8 mouse cellular contexts compared by ENCODE assay signal in the genomic region with DNA sequence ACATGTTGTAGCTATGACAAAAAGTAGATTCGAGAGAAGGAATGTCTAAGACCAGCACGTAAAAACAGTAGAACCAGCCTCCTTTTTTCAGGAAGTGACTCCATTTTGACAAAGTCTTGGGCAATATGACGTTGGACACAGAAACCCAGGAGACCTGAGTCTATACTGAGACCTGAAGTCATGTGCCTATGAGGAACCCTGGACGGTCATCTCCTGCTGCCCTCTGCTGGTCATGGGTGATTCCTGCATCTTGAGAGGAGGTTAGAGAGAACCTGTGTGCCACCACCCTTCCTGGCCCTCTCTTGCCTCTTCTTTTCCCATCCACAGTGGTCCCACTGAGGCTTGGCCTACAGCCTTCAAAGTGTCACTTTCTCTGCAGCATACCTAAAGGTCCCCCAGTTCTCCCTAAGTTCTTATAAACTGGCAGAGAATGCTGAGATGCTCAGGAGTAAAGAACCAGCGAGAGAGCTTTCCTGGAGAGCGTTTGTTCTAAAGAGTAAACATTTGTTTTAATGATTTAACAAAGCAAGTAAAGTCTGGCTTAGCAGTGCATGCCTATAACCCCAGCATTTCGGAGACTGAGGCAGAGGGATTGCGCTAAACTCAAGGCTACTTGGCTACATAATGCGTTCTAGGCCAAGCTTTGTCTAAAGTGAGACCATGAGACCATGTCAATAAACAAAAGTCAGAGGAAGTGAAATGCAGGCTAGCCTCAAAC. TPM values are rescaled to one million over a fixed set of nuclear protein-coding genes. Genes with fewer than 3 reads are reported as not detected.
A peak's percentile ranks its signal among the peaks of the same experiment; 100 is the strongest.
DNase-seq lines count a peak whose midpoint lies in the region; ATAC-seq and TF ChIP-seq lines count a peak whose summit lies in the region.

No protein-coding gene starts in this region.

- no peak overlapping the region for H3K9ac ChIP-seq in MEL (ENCODE audit: control insufficient read depth, low read depth, low read length, poor library complexity, severe bottlenecking)
- H3K9ac ChIP-seq in lung, embryonic 16.5 days (ENCODE audit: low read length), result no peak overlapping the region

- peak; percentile 94 to 99 (median 96) for TF ChIP-seq CTCF in MEL (IDR thresholded peaks at IDR 0.05 in 2 of 3, conservative IDR thresholded peaks at IDR 0.05 in 1 of 3; ENCODE audit: control insufficient read depth in 1 of 3, insufficient read depth in 1 of 3, low read depth in 2 of 3, low read length in 3 of 3, poor library complexity in 1 of 3, severe bottlenecking in 1 of 3)
- peak; percentile 79 for TF ChIP-seq CTCF in cerebellum, adult 2 months (IDR thresholded peaks at IDR 0.05; ENCODE audit: borderline replicate concordance, insufficient read depth, low read depth, low read length)
- peak; percentile 65; the same call in 1 of the 2 replicates for TF ChIP-seq CTCF in thymus, adult 2 months (IDR thresholded peaks at IDR 0.05; ENCODE audit: borderline replicate concordance, control insufficient read depth, extremely low read depth, insufficient read depth, low read length, poor library complexity)

- peak; percentile 93 for DNase-seq in MEL (ENCODE audit: low read depth, low spot score)
- peak; percentile 43 to 63 for DNase-seq in cerebellum, adult 2 months
- peak; percentile 81 for DNase-seq in hindbrain, embryonic 10.5 days (ENCODE audit: low spot score)
- peak; percentile 58 to 77 for DNase-seq in layer of hippocampus, adult 8-10 months (ENCODE audit: low spot score in 2 of 2)
- DNase-seq in ovary, postnatal 10 days (ENCODE audit: low spot score), result peak; percentile 65
- DNase-seq in thymus, adult 2 months, result peak; percentile 92

- peak overlapping the region in 1 of 2 experiments; percentile 36; a peak in 2 of 4 replicates for H3K4me3 ChIP-seq in MEL (ENCODE audit: control insufficient read depth in 1 of 2, insufficient read depth in 1 of 2, low read depth in 2 of 2, low read length in 2 of 2)
- no peak overlapping the region for H3K4me3 ChIP-seq in cerebellum, adult 2 months (replicated peaks; ENCODE audit: insufficient read depth, low read depth, low read length)
- H3K4me3 ChIP-seq in hindbrain, embryonic 10.5 days, result no peak overlapping the region
- H3K4me3 ChIP-seq in lung, embryonic 16.5 days (ENCODE audit: low read length), result no peak overlapping the region
- H3K4me3 ChIP-seq in thymus, adult 2 months (ENCODE audit: control insufficient read depth, insufficient read depth, low read length), result no peak overlapping the region

- H3K27ac ChIP-seq in MEL (ENCODE audit: control insufficient read depth, low read depth, low read length), result no peak overlapping the region
- no peak overlapping the region for H3K27ac ChIP-seq in cerebellum, adult 2 months (ENCODE audit: insufficient read depth, low read length)
- H3K27ac ChIP-seq in hindbrain, embryonic 10.5 days, result no peak overlapping the region
- H3K27ac ChIP-seq in lung, embryonic 16.5 days (ENCODE audit: low read length), result no peak overlapping the region
- peak overlapping the region; percentile 52 for H3K27ac ChIP-seq in thymus, adult 2 months (ENCODE audit: control insufficient read depth, insufficient read depth, low read length)

- peak; percentile 97 for ATAC-seq in frontal cortex, adult (ENCODE audit: low TSS enrichment)
- peak; percentile 84 for ATAC-seq in lung, embryonic 16.5 days (ENCODE audit: low read depth)

- no peak for TF ChIP-seq POLR2A in MEL (IDR thresholded peaks at IDR 0.05; ENCODE audit: control insufficient read depth in 1 of 2, insufficient read depth in 1 of 2, low read depth in 1 of 2, low read length in 2 of 2, poor library complexity in 1 of 2)
- no peak for TF ChIP-seq POLR2A in cerebellum, adult 2 months (IDR thresholded peaks at IDR 0.05; ENCODE audit: borderline replicate concordance, insufficient read depth, low read length)
- TF ChIP-seq POLR2A in thymus, adult 2 months (IDR thresholded peaks at IDR 0.05; ENCODE audit: control insufficient read depth, extremely low read depth, insufficient read depth, low read length, poor library complexity), result no peak

- H3K27me3 ChIP-seq in MEL (ENCODE audit: control insufficient read depth in 1 of 2, insufficient read depth in 2 of 2, low read length in 2 of 2), result no peaks in the 10 kb centered on the region
- no peaks in the 10 kb centered on the region for H3K27me3 ChIP-seq in cerebellum, adult 2 months (ENCODE audit: control insufficient read depth, insufficient read depth, low read length)
- H3K27me3 ChIP-seq in hindbrain, embryonic 10.5 days (ENCODE audit: insufficient read depth, poor library complexity, severe bottlenecking), result no peaks in the 10 kb centered on the region
- no peaks in the 10 kb centered on the region for H3K27me3 ChIP-seq in lung, embryonic 16.5 days (ENCODE audit: control insufficient read depth, insufficient read depth, low read depth, low read length)
- H3K27me3 ChIP-seq in thymus, adult 2 months (ENCODE audit: control insufficient read depth, insufficient read depth, low read length), result no peaks in the 10 kb centered on the region

- no peaks in the 10 kb centered on the region for H3K9me3 ChIP-seq in MEL (replicated peaks; ENCODE audit: insufficient read depth, low read length)
- no peaks in the 10 kb centered on the region for H3K9me3 ChIP-seq in hindbrain, embryonic 10.5 days
- H3K9me3 ChIP-seq in lung, embryonic 16.5 days (ENCODE audit: control insufficient read depth, low read length), result no peaks in the 10 kb centered on the region

- TF ChIP-seq EP300 in MEL (IDR thresholded peaks at IDR 0.05; ENCODE audit: low read depth in 1 of 2, low read length in 2 of 2), result peak in 1 of 2 experiments; percentile 32; a peak in 1 of 4 replicates

- 61% methylated on average over 9 of the region's 9 CpGs for WGBS in cerebellum, adult 2 months
- WGBS in hindbrain, embryonic 10.5 days, result 58% methylated on average over 9 of the region's 9 CpGs
- WGBS in lung, embryonic 16.5 days, result 45% methylated on average over 9 of the region's 9 CpGs
- WGBS in thymus, adult 2 months, result 56% methylated on average over 9 of the region's 9 CpGs

- peaks cover 0 to 8% of the 10 kb centered on the region in 2 experiments; a peak in 2 of 4 replicates for H3K36me3 ChIP-seq in MEL (ENCODE audit: control insufficient read depth in 1 of 2, insufficient read depth in 2 of 2, low read length in 2 of 2)
- no peaks in the 10 kb centered on the region for H3K36me3 ChIP-seq in hindbrain, embryonic 10.5 days
- H3K36me3 ChIP-seq in lung, embryonic 16.5 days (ENCODE audit: control insufficient read depth, insufficient read depth, low read length), result no peaks in the 10 kb centered on the region
- H3K36me3 ChIP-seq in thymus, adult 2 months (ENCODE audit: control insufficient read depth, insufficient read depth, low read length), result peaks cover 16% of the 10 kb centered on the region

- no peak overlapping the region for H3K4me2 ChIP-seq in lung, embryonic 16.5 days (ENCODE audit: low read depth, low read length)

- no peaks in the 10 kb centered on the region for H3K79me2 ChIP-seq in MEL (ENCODE audit: control insufficient read depth, insufficient read depth, low read length, poor library complexity)

- H3K4me1 ChIP-seq in MEL (ENCODE audit: control insufficient read depth in 1 of 2, insufficient read depth in 2 of 2, low read length in 2 of 2), result peaks cover 0 to 15% of the 10 kb centered on the region in 2 experiments; a peak in 2 of 4 replicates
- H3K4me1 ChIP-seq in cerebellum, adult 2 months (ENCODE audit: control insufficient read depth, insufficient read depth, low read length), result no peaks in the 10 kb centered on the region
- H3K4me1 ChIP-seq in hindbrain, embryonic 10.5 days (replicated peaks), result peaks cover 4% of the 10 kb centered on the region
- H3K4me1 ChIP-seq in lung, embryonic 16.5 days (replicated peaks; ENCODE audit: control insufficient read depth, insufficient read depth, low read length), result no peaks in the 10 kb centered on the region
- H3K4me1 ChIP-seq in thymus, adult 2 months (replicated peaks; ENCODE audit: control insufficient read depth, insufficient read depth, low read length), result peaks cover 35% of the 10 kb centered on the region

- TF ChIP-seq RAD21 in MEL (IDR thresholded peaks at IDR 0.05; ENCODE audit: low read depth, low read length), result peak; percentile 99

TF ChIP-seq in MEL, 35 proteins besides CTCF, POLR2A, EP300 and RAD21 (continues in another document):
- TF ChIP-seq NELFE (IDR thresholded peaks at IDR 0.05; ENCODE audit: low read depth, low read length) (0 out of 2 replicates have a peak, but pooled peaks have one; percentile 41), GATA1 (IDR thresholded peaks at IDR 0.05; ENCODE audit: low read depth, low read length) (no peak), MYC (IDR thresholded peaks at IDR 0.05; ENCODE audit: low read depth, low read length) (peak; percentile 94), SMC3 (IDR thresholded peaks at IDR 0.05; ENCODE audit: low read depth, low read length) (peak; percentile 100), TBP (IDR thresholded peaks at IDR 0.05; ENCODE audit: low read depth, low read length) (peak; percentile 49; the same call in 1 of the 2 replicates), CHD2 (IDR thresholded peaks at IDR 0.05; ENCODE audit: low read length) (no peak), USF1 (IDR thresholded peaks at IDR 0.05; ENCODE audit: low read depth, low read length) (peak; percentile 89), TAL1 (IDR thresholded peaks at IDR 0.05; ENCODE audit: low read length) (no peak), TCF12 (IDR thresholded peaks at IDR 0.05; ENCODE audit: low read depth, low read length) (peak; percentile 38; the same call in 1 of the 2 replicates), SIN3A (IDR thresholded peaks at IDR 0.05; ENCODE audit: low read length) (peak; percentile 84), RCOR1 (IDR thresholded peaks at IDR 0.05; ENCODE audit: low read depth, low read length) (peak; percentile 33; the same call in 1 of the 2 replicates), MAFK (IDR thresholded peaks at IDR 0.05; ENCODE audit: borderline replicate concordance, low read depth, low read length) (no peak), ZKSCAN1 (IDR thresholded peaks at IDR 0.05; ENCODE audit: low read depth, low read length) (no peak), ETS1 (IDR thresholded peaks at IDR 0.05; ENCODE audit: low read depth, low read length) (peak; percentile 61), MAZ (IDR thresholded peaks at IDR 0.05; ENCODE audit: low read depth, low read length) (no peak), POLR2AphosphoS5 (IDR thresholded peaks at IDR 0.05; ENCODE audit: borderline replicate concordance, low read depth, low read length) (no peak), BHLHE40 (IDR thresholded peaks at IDR 0.05; ENCODE audit: borderline replicate concordance, low read depth, low read length) (peak; percentile 83)

RNA-seq across cellular contexts. Expression of a gene that starts 3.4 kb away (rescaled TPM):
- not detected in 2 replicates for total RNA-seq in MEL (2012; rRNA removed)
- polyA plus RNA-seq in MEL (2012; ENCODE audit: insufficient read depth in 1 of 2, insufficient read length in 2 of 2, low read depth in 1 of 2, low replicate concordance in 2 of 2, missing spikeins in 1 of 2), result not detected
- polyA plus RNA-seq in cerebellum, adult 2 months (2012; rRNA removed), result not detected in 2 replicates
- 0.31 and 1.0 TPM in 2 replicates for polyA plus RNA-seq in hindbrain, embryonic 10.5 days (2016; fragmentation: Nextera tagmentation; extraction: Ambion mirVana)
- not detected for total RNA-seq in layer of hippocampus, adult 8-10 months (2022)
- 0.75 and 1.0 TPM in 2 replicates for polyA plus RNA-seq in lung, embryonic 16.5 days (2015; fragmentation: Nextera tagmentation; extraction: Ambion mirVana)
- 212 and 251 TPM in 2 replicates for polyA plus RNA-seq in thymus, adult 2 months (2012; rRNA removed)

Comparison
In these comparisons a context has a peak if more than half of its experiments do, and no peak if none do; other contexts are left out.
1. RNA of a gene that starts 3.4 kb away (polyA plus RNA-seq): 212 to 251 TPM in thymus, adult 2 months; 0.75 to 1.0 TPM in lung, embryonic 16.5 days, 0.31 to 1.0 TPM in hindbrain, embryonic 10.5 days, not detected in MEL and not detected in cerebellum, adult 2 months; every median in the first group is over 100 times any median in the second.
2. Peak in every context shown above with its lines, with median percentiles within 50 percentile points of each other: DNase-seq and CTCF ChIP-seq.